Mouse (Mus musculus) limb, embryonic 11.5 days (tissue): Measurements from ENCODE around the gene Wnt3a. TPM values are rescaled to one million over a fixed set of nuclear protein-coding genes. Genes with fewer than 3 reads are reported as not detected.
A peak's percentile ranks its signal among the peaks of the same experiment; 100 is the strongest.

ENCODE experiments used
- ATAC-seq: fragments of 200-750 bp; cut with Nextera tagmentation; 2 replicates; pipeline ENCODE4 v1.8.0; 2017; ENCODE audit warnings: low read depth; ENCODE audit not compliant: insufficient number of reproducible peaks, low FRiP score, low TSS enrichment
- DNase-seq: peaks from one replicate; pipeline ENCODE4 v3.0.0-alpha.2; 2015; ENCODE audit warnings: low spot score
- H3K27ac ChIP-seq: fragments of 300-500 bp; sonication (generic); replicated peaks from 2 replicates; pipeline ENCODE4 v1.5.1; 2014; ENCODE audit warnings: low read depth, mild to moderate bottlenecking, low read length
- H3K27me3 ChIP-seq: fragments of 300-500 bp; sonication (generic); 2 replicates; pipeline ENCODE4 v1.6.1; 2014; ENCODE audit warnings: mild to moderate bottlenecking, low read length, mixed read lengths; ENCODE audit not compliant: control insufficient read depth, insufficient read depth
- H3K36me3 ChIP-seq: fragments of 300-500 bp; sonication (generic); 2 replicates; pipeline ENCODE4 v1.6.1; 2014; ENCODE audit warnings: mild to moderate bottlenecking, low read length, moderate library complexity, mixed read lengths; ENCODE audit not compliant: control insufficient read depth, insufficient read depth
- H3K4me1 ChIP-seq: fragments of 300-500 bp; sonication (generic); 2 replicates; pipeline ENCODE4 v1.6.1; 2014; ENCODE audit warnings: low read length, mixed read lengths; ENCODE audit not compliant: control insufficient read depth, insufficient read depth
- H3K4me2 ChIP-seq: fragments of 300-500 bp; sonication (generic); 2 replicates; pipeline ENCODE4 v1.6.1; 2014; ENCODE audit warnings: low read depth, mild to moderate bottlenecking, moderate library complexity; ENCODE audit not compliant: severe bottlenecking
- H3K4me3 ChIP-seq: fragments of 300-500 bp; sonication (generic); 2 replicates; pipeline ENCODE4 v1.5.1; 2014; ENCODE audit warnings: low read depth, low read length
- H3K9ac ChIP-seq: fragments of 300-500 bp; sonication (generic); 2 replicates; pipeline ENCODE4 v1.6.1; 2014; ENCODE audit warnings: mild to moderate bottlenecking, low read length
- H3K9me3 ChIP-seq: fragments of 300-500 bp; sonication (generic); 2 replicates; pipeline ENCODE4 v1.6.1; 2016; ENCODE audit warnings: low read length; ENCODE audit not compliant: control insufficient read depth
- WGBS: fragments of 180-500 bp; shearing (Covaris S2); extraction: QIAGEN DNeasy Blood & Tissue Kit; methylation state at CpG from one replicate; pipeline ENCODE4 v1.1.7; 2014; 5-methylcytosine and 5-hydroxymethylcytosine counted together
- polyA plus RNA-seq: library from polyadenylated mRNA; unstranded; fragments of >200 nt; fragmentation: Nextera tagmentation; extraction: Ambion mirVana; gene quantifications from 2 replicates; pipeline ENCODE4 v1.2.1, GENCODE M21; 2014

Wnt3a gene
- polyA plus RNA-seq, 1 experiment from 2014 or later: 0.07 TPM

DNA sequence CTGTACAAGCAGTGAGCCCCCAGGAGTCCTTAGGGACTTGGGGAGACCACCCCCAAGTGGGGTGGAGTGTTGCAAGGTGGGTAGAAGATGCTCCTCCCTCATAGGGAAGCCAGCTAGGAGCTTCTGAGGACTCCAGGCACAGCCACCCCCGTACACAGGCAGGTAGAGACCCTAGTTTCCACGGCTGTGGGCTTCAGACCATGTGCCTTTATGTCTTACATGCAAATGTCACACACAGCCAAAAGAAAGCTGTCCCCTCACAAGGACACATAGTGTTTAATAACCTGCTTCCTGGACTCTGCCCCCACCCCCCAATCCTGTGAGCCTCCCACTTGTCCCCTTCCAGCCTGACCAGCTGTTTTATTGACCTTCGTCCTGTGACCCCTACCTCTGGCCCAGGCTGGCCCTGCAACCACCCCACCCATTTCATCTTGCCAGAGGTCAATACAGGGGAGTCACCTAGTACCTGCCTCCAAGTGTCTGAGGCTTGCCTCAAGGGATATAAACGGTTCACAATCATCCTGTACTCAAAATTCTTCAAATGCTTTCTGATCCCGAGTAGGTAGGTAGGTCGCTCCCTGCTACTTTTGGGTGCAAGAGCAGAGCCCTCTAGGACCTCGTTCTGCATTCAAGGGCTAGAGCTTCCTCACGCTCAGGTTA is 25.3 kb downstream of the Wnt3a start:
- Histone ChIP-seq H3K36me3 (no peaks in the 10 kb centered on the region), H3K4me1 (peaks cover 9% of the 10 kb centered on the region; the same call in 1 of the 2 replicates), H3K27me3 (peaks cover 22% of the 10 kb centered on the region), H3K4me3 (no peak overlapping the region), H3K9ac (no peak overlapping the region), H3K27ac (no peak overlapping the region), H3K9me3 (no peaks in the 10 kb centered on the region; the same call in 1 of the 2 replicates), H3K4me2 (no peak overlapping the region)
- ATAC-seq (no peak), DNase-seq (no peak)
- WGBS: 64% methylated on average over 8 of the region's 8 CpGs

GRCm38 (mm10) chr11:59264593-59264992 is 26.0 kb downstream of the Wnt3a start:
- ATAC-seq (no peak), DNase-seq (peak; percentile 40)
- peaks cover 22% of the 10 kb centered on the region for H3K27me3 ChIP-seq
- WGBS: 7% methylated on average over 8 of the region's 8 CpGs
- no peak overlapping the region for H3K27ac ChIP-seq
- H3K4me1 ChIP-seq: peaks cover 9% of the 10 kb centered on the region; the same call in 1 of the 2 replicates
- H3K36me3 ChIP-seq: no peaks in the 10 kb centered on the region
- H3K9me3 ChIP-seq: no peaks in the 10 kb centered on the region; the same call in 1 of the 2 replicates
- peak overlapping the region; percentile 57 for H3K9ac ChIP-seq
- peak overlapping the region; percentile 86 for H3K4me2 ChIP-seq
- peak overlapping the region; percentile 36 for H3K4me3 ChIP-seq

GRCm38 (mm10) chr11:59263870-59264563 is 26.5 kb downstream of the Wnt3a start:
- H3K27me3 ChIP-seq: peaks cover 22% of the 10 kb centered on the region
- peaks cover 9% of the 10 kb centered on the region; the same call in 1 of the 2 replicates for H3K4me1 ChIP-seq
- under 1% methylated on average over 56 of the region's 56 CpGs for WGBS
- H3K9me3 ChIP-seq: no peaks in the 10 kb centered on the region; the same call in 1 of the 2 replicates
- no peak overlapping the region for H3K27ac ChIP-seq
- peak; percentile 66 for DNase-seq
- H3K4me2 ChIP-seq: peak overlapping the region; percentile 86
- H3K4me3 ChIP-seq: peak overlapping the region; percentile 36
- ATAC-seq: no peak
- H3K36me3 ChIP-seq: no peaks in the 10 kb centered on the region
- peak overlapping the region; percentile 57 for H3K9ac ChIP-seq

GRCm38 (mm10) chr11:59262308-59262707 is 28.2 kb downstream of the Wnt3a start:
- ATAC-seq: no peak
- H3K27me3 ChIP-seq: peaks cover 22% of the 10 kb centered on the region

GRCm38 (mm10) chr11:59260706-59261493 is 29.7 kb downstream of the Wnt3a start:
- ATAC-seq: no peak
- H3K9ac ChIP-seq: no peak overlapping the region
- no peaks in the 10 kb centered on the region for H3K9me3 ChIP-seq
- H3K36me3 ChIP-seq: no peaks in the 10 kb centered on the region
- 79% methylated on average over 10 of the region's 10 CpGs for WGBS
- H3K4me1 ChIP-seq: peaks cover 9% of the 10 kb centered on the region; the same call in 1 of the 2 replicates
- H3K27me3 ChIP-seq: peaks cover 22% of the 10 kb centered on the region
- no peak overlapping the region for H3K4me3 ChIP-seq
- no peak overlapping the region for H3K4me2 ChIP-seq
- no peak overlapping the region for H3K27ac ChIP-seq
- DNase-seq: no peak

More at GRCm38 (mm10) chr11:59262308-59262707, 28.2 kb downstream of the Wnt3a start:
- Histone ChIP-seq H3K4me2 (no peak overlapping the region), H3K4me1 (peaks cover 9% of the 10 kb centered on the region; the same call in 1 of the 2 replicates), H3K9ac (no peak overlapping the region), H3K4me3 (no peak overlapping the region), H3K27ac (no peak overlapping the region), H3K9me3 (no peaks in the 10 kb centered on the region), H3K36me3 (no peaks in the 10 kb centered on the region)
- no peak for DNase-seq

GRCm38 (mm10) chr11:59259647-59260046 is 30.9 kb downstream of the Wnt3a start:
- 85% methylated on average over 7 of the region's 7 CpGs for WGBS
- Histone ChIP-seq H3K4me3 (no peak overlapping the region), H3K4me2 (no peak overlapping the region), H3K27ac (no peak overlapping the region), H3K9me3 (no peaks in the 10 kb centered on the region), H3K36me3 (no peaks in the 10 kb centered on the region), H3K9ac (no peak overlapping the region), H3K27me3 (peaks cover 11% of the 10 kb centered on the region), H3K4me1 (peaks cover 9% of the 10 kb centered on the region; the same call in 1 of the 2 replicates)
- no peak for ATAC-seq
- DNase-seq: no peak

GRCm38 (mm10) chr11:59248101-59248500 is 42.5 kb downstream of the Wnt3a start:
- H3K9ac ChIP-seq: no peak overlapping the region
- DNase-seq (no peak), ATAC-seq (no peak)
- no peaks in the 10 kb centered on the region for H3K36me3 ChIP-seq
- no peak overlapping the region for H3K27ac ChIP-seq
- no peak overlapping the region for H3K4me2 ChIP-seq
- no peaks in the 10 kb centered on the region for H3K9me3 ChIP-seq
- H3K4me1 ChIP-seq: no peaks in the 10 kb centered on the region
- no peaks in the 10 kb centered on the region; the same call in 1 of the 2 replicates for H3K27me3 ChIP-seq
- no peak overlapping the region for H3K4me3 ChIP-seq
- WGBS: 59% methylated on average over 10 of the region's 10 CpGs

- no peak for ATAC-seq
- no peak overlapping the region for H3K9ac ChIP-seq
- no peak overlapping the region for H3K27ac ChIP-seq
- H3K27me3 ChIP-seq: peaks cover 5% of the 10 kb centered on the region
- no peak for DNase-seq
- 12% methylated on average over 6 of the region's 6 CpGs for WGBS
- no peak overlapping the region for H3K4me3 ChIP-seq
- no peaks in the 10 kb centered on the region for H3K9me3 ChIP-seq
- H3K36me3 ChIP-seq: no peaks in the 10 kb centered on the region
- H3K4me2 ChIP-seq: no peak overlapping the region
- H3K4me1 ChIP-seq: peaks cover 4% of the 10 kb centered on the region
These were observed 46.7 kb downstream of the Wnt3a start for GRCm38 (mm10) chr11:59243856-59244255.
